Mouse (Mus musculus) limb, embryonic 14.5 days (tissue): Measurements from ENCODE around the gene Snx9. TPM values are rescaled to one million over a fixed set of nuclear protein-coding genes. Genes with fewer than 3 reads are reported as not detected.

ENCODE experiments used
- ATAC-seq: fragments of 200-750 bp; cut with Nextera tagmentation; 2 replicates; pipeline ENCODE4 v1.8.0; 2017; ENCODE audit warnings: low read depth, moderate number of reproducible peaks, moderate TSS enrichment; ENCODE audit not compliant: low FRiP score
- DNase-seq: peaks from one replicate; pipeline ENCODE4 v3.0.0-alpha.2; 2015; ENCODE audit warnings: low spot score
- H3K27ac ChIP-seq: fragments of 300-500 bp; sonication (generic); replicated peaks from 2 replicates; pipeline ENCODE4 v1.5.1; 2014; ENCODE audit warnings: low read depth, mild to moderate bottlenecking, low read length, moderate library complexity, mixed read lengths
- H3K27me3 ChIP-seq: fragments of 300-500 bp; sonication (generic); 2 replicates; pipeline ENCODE4 v1.6.1; 2014; ENCODE audit warnings: low read length, mixed read lengths; ENCODE audit not compliant: control insufficient read depth, insufficient read depth
- H3K36me3 ChIP-seq: fragments of 300-500 bp; sonication (generic); 2 replicates; pipeline ENCODE4 v1.6.1; 2014; ENCODE audit warnings: mild to moderate bottlenecking, low read length, moderate library complexity, mixed read lengths; ENCODE audit not compliant: control insufficient read depth, insufficient read depth
- H3K4me1 ChIP-seq: fragments of 300-500 bp; sonication (generic); 2 replicates; pipeline ENCODE4 v1.6.1; 2014; ENCODE audit warnings: antibody characterized with exemption, low read length, mixed read lengths; ENCODE audit not compliant: control insufficient read depth, insufficient read depth
- H3K4me2 ChIP-seq: fragments of 300-500 bp; sonication (generic); replicated peaks from 2 replicates; pipeline ENCODE4 v1.6.1; 2014; ENCODE audit warnings: low read depth, mild to moderate bottlenecking, low read length, moderate library complexity; ENCODE audit not compliant: severe bottlenecking
- H3K4me3 ChIP-seq: fragments of 300-500 bp; sonication (generic); replicated peaks from 2 replicates; pipeline ENCODE4 v1.5.1; 2014; ENCODE audit warnings: low read length
- H3K9ac ChIP-seq: fragments of 300-500 bp; sonication (generic); 2 replicates; pipeline ENCODE4 v1.6.1; 2014; ENCODE audit warnings: mild to moderate bottlenecking, low read depth, low read length, moderate library complexity; ENCODE audit not compliant: severe bottlenecking
- H3K9me3 ChIP-seq: fragments of 300-500 bp; sonication (generic); 2 replicates; pipeline ENCODE4 v1.6.1; 2016; ENCODE audit warnings: low read length; ENCODE audit not compliant: control insufficient read depth
- POLR2A ChIP-seq: fragments of 200-500 bp; IDR thresholded peaks from 2 replicates; pipeline ENCODE4 v1.8.0; 2012; ENCODE audit warnings: inconsistent platforms, mild to moderate bottlenecking, moderate library complexity, borderline replicate concordance; ENCODE audit not compliant: insufficient read depth, insufficient read length; ENCODE audit errors: extremely low read depth
- WGBS: fragments of 180-500 bp; shearing (Covaris S2); extraction: QIAGEN DNeasy Blood & Tissue Kit; methylation state at CpG from one replicate; pipeline ENCODE4 v1.1.7; 2014; 5-methylcytosine and 5-hydroxymethylcytosine counted together
- polyA plus RNA-seq, 2 experiments: library from polyadenylated mRNA; depleted of rRNA in 1 of 2; stranded (reverse) in 1 of 2; unstranded in 1 of 2; fragments of >200 nt; fragmentation: Nextera tagmentation in 1 of 2; extraction: Ambion mirVana in 1 of 2; gene quantifications; 2 replicates each; pipeline versions ENCODE4 v1.2.1 to v1.2.3; 2012 to 2014

The Snx9 gene
- polyA plus RNA-seq, 2 experiments: 39.1 to 41.9 TPM

GRCm38 (mm10) chr17:5957097-5957496, 116.0 kb downstream of the Snx9 start:
- 46% methylated on average over 3 of the region's 3 CpGs for WGBS
- DNase-seq (no peak), ATAC-seq (no peak)
- Histone ChIP-seq H3K4me2 (no peak overlapping the region), H3K27ac (no peak overlapping the region), H3K9ac (no peak overlapping the region), H3K4me1 (peaks cover 5% of the 10 kb centered on the region), H3K27me3 (no peaks in the 10 kb centered on the region), H3K36me3 (no peaks in the 10 kb centered on the region), H3K9me3 (no peaks in the 10 kb centered on the region), H3K4me3 (no peak overlapping the region)
- TF ChIP-seq POLR2A: no peak

GRCm38 (mm10) chr17:5958229-5958628, 117.1 kb downstream of the Snx9 start:
- no peaks in the 10 kb centered on the region for H3K9me3 ChIP-seq
- H3K4me1 ChIP-seq: peaks cover 5% of the 10 kb centered on the region
- no peak overlapping the region for H3K9ac ChIP-seq
- no peak overlapping the region for H3K4me2 ChIP-seq
- H3K27ac ChIP-seq: no peak overlapping the region
- H3K27me3 ChIP-seq: no peaks in the 10 kb centered on the region
- no peak for DNase-seq
- H3K36me3 ChIP-seq: no peaks in the 10 kb centered on the region
- no peak overlapping the region for H3K4me3 ChIP-seq
- WGBS: 84% methylated on average over 5 of the region's 5 CpGs
- ATAC-seq: no peak
- TF ChIP-seq POLR2A: no peak

- Histone ChIP-seq H3K9me3 (no peaks in the 10 kb centered on the region), H3K4me3 (no peak overlapping the region), H3K4me2 (no peak overlapping the region), H3K27ac (no peak overlapping the region), H3K36me3 (no peaks in the 10 kb centered on the region), H3K27me3 (no peaks in the 10 kb centered on the region), H3K9ac (no peak overlapping the region), H3K4me1 (peaks cover 5% of the 10 kb centered on the region)
- TF ChIP-seq POLR2A: no peak
- 80% methylated on average over 10 of the region's 10 CpGs for WGBS
- ATAC-seq (no peak), DNase-seq (no peak)
These were observed 117.5 kb downstream of the Snx9 start for GRCm38 (mm10) chr17:5958636-5959035.

GRCm38 (mm10) chr17:5959096-5959495, 118.0 kb downstream of the Snx9 start:
- Histone ChIP-seq H3K4me1 (peaks cover 5% of the 10 kb centered on the region), H3K4me3 (no peak overlapping the region), H3K4me2 (no peak overlapping the region)

GRCm38 (mm10) chr17:5959802-5960201, 118.7 kb downstream of the Snx9 start:
- Histone ChIP-seq H3K4me2 (no peak overlapping the region), H3K27me3 (no peaks in the 10 kb centered on the region), H3K27ac (0 out of 2 replicates have a peak overlapping the region, but pooled peaks have one; percentile 44), H3K4me3 (no peak overlapping the region), H3K9me3 (no peaks in the 10 kb centered on the region), H3K9ac (no peak overlapping the region), H3K36me3 (no peaks in the 10 kb centered on the region), H3K4me1 (peaks cover 5% of the 10 kb centered on the region)
- peak; percentile 39 for DNase-seq
- 45% methylated on average over 9 of the region's 9 CpGs for WGBS
- ATAC-seq: peak; percentile 72; the same call in 1 of the 2 replicates
- TF ChIP-seq POLR2A: no peak

More at GRCm38 (mm10) chr17:5959096-5959495, 118.0 kb downstream of the Snx9 start:
- no peaks in the 10 kb centered on the region for H3K9me3 ChIP-seq
- ATAC-seq (no peak), DNase-seq (no peak)
- no peaks in the 10 kb centered on the region for H3K27me3 ChIP-seq
- H3K36me3 ChIP-seq: no peaks in the 10 kb centered on the region
- 56% methylated on average over 7 of the region's 7 CpGs for WGBS
- H3K9ac ChIP-seq: no peak overlapping the region
- no peak for TF ChIP-seq POLR2A
- no peak overlapping the region for H3K27ac ChIP-seq

GRCm38 (mm10) chr17:5963766-5964165, 122.6 kb downstream of the Snx9 start:
- Histone ChIP-seq H3K36me3 (no peaks in the 10 kb centered on the region), H3K4me3 (no peak overlapping the region), H3K4me1 (peaks cover 5% of the 10 kb centered on the region), H3K27me3 (no peaks in the 10 kb centered on the region), H3K9me3 (no peaks in the 10 kb centered on the region), H3K4me2 (no peak overlapping the region), H3K9ac (no peak overlapping the region), H3K27ac (no peak overlapping the region)
- 90% methylated on average over 8 of the region's 8 CpGs for WGBS
- no peak for ATAC-seq
- no peak for TF ChIP-seq POLR2A
- no peak for DNase-seq
